Mouse (Mus musculus) kidney, adult 2 months (tissue): ENCODE results near the gene Slc25a36.

Experiments
- CTCF ChIP-seq: fragments of 200-500 bp; conservative IDR thresholded peaks from 2 replicates; pipeline ENCODE4 v1.5.1; 2011; ENCODE audit warnings: low read depth, mild to moderate bottlenecking, control low read depth, low read length, moderate library complexity, mixed read lengths; ENCODE audit not compliant: insufficient read depth, insufficient read length
- POLR2A ChIP-seq: fragments of 200-500 bp; IDR thresholded peaks from one replicate; pipeline ENCODE4 v1.6.1; 2011; ENCODE audit warnings: low read depth, low read length, control low read depth

- TF ChIP-seq CTCF (no peak), POLR2A (no peak)
Observed at GRCm38 (mm10) chr9:97147270-97147669, 36.3 kb upstream of the Slc25a36 start.
